Mouse (Mus musculus): ENCODE measurements at regions not wholly inside any gene's neighbourhood (a gene's known extent, or its start where the extent isn't known, plus 50 kb on each side); places are given as distances from the start of the nearest gene placed in this dataset.
"Not testable (repeated sequence)": the region's sequence is repeated elsewhere in the genome, so short reads cannot be mapped to it uniquely, and the experiment has no call there.

DNA sequence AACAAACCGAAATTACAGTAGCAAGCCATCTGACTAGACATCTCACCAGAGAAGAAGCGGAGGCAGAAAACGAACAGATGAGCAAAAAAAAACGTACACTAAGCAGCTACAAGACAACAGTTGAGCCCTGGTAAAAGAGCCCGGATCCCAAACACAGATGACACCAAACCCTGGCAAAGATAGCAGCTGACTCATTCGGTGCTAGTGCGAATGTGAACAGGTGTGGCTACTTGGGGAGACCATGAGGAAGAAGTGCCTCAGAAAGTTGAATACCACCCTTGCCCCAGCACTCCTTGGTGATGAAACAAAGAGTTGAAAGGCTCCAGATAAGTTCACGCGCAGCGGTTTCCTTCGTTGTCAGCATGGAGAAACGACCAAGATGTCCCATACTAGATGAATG, 139.8 kb upstream of the Spin1 start:
- H3K4me1 ChIP-seq (ENCODE audit: control insufficient read depth, insufficient read depth, low read length): no peaks in the 10 kb centered on the region
- H3K4me3 ChIP-seq (ENCODE audit: low read depth, low read length): no peak overlapping the region
- no peak overlapping the region for H3K27ac ChIP-seq (replicated peaks; ENCODE audit: low read depth, low read length)
- ATAC-seq (replicated peaks; ENCODE audit: insufficient number of reproducible peaks, low FRiP score, low TSS enrichment, low read depth) (no peak), DNase-seq (ENCODE audit: low spot score) (no peak)
- WGBS: 89% methylated on average over 12 of the region's 12 CpGs
- H3K9ac ChIP-seq (replicated peaks; ENCODE audit: low read length): no peak overlapping the region
- no peaks in the 10 kb centered on the region for H3K27me3 ChIP-seq (ENCODE audit: control insufficient read depth, insufficient read depth, low read length)
- no peak overlapping the region for H3K4me2 ChIP-seq (ENCODE audit: low read depth, low read length)
- H3K9me3 ChIP-seq (replicated peaks; ENCODE audit: control insufficient read depth, low read length): no peaks in the 10 kb centered on the region
- no peaks in the 10 kb centered on the region for H3K36me3 ChIP-seq (replicated peaks; ENCODE audit: control insufficient read depth, insufficient read depth, low read depth, low read length)

DNA sequence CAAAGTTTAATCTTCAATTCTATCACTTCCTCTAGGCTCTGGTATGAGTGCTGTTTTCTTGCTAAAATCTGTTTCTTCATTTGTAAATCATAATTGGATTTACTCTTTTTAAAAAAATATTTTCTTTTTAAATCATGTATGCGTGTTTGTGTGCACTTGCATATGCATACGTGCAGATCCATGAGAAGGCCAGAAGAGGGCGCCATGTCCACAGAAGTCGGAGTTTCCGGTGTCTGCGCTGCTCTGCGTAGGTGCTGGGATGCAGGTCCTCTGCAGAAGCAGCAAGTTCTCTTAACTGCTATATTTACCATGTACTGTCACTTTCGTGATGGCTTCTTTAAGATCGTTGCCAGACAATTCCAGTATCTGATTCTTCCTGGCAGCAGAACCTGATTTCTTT, 136.6 kb upstream of the Spin1 start:
- DNase-seq (ENCODE audit: low spot score) (no peak), ATAC-seq (replicated peaks; ENCODE audit: insufficient number of reproducible peaks, low FRiP score, low TSS enrichment, low read depth) (no peak)
- WGBS: 72% methylated on average over 9 of the region's 9 CpGs
- Histone ChIP-seq H3K9me3 (replicated peaks; ENCODE audit: control insufficient read depth, low read length) (no peaks in the 10 kb centered on the region), H3K4me2 (ENCODE audit: low read depth, low read length) (no peak overlapping the region), H3K36me3 (replicated peaks; ENCODE audit: control insufficient read depth, insufficient read depth, low read depth, low read length) (no peaks in the 10 kb centered on the region), H3K4me3 (ENCODE audit: low read depth, low read length) (no peak overlapping the region), H3K4me1 (ENCODE audit: control insufficient read depth, insufficient read depth, low read length) (no peaks in the 10 kb centered on the region), H3K27me3 (ENCODE audit: control insufficient read depth, insufficient read depth, low read length) (no peaks in the 10 kb centered on the region), H3K27ac (replicated peaks; ENCODE audit: low read depth, low read length) (no peak overlapping the region), H3K9ac (replicated peaks; ENCODE audit: low read length) (no peak overlapping the region)

DNA sequence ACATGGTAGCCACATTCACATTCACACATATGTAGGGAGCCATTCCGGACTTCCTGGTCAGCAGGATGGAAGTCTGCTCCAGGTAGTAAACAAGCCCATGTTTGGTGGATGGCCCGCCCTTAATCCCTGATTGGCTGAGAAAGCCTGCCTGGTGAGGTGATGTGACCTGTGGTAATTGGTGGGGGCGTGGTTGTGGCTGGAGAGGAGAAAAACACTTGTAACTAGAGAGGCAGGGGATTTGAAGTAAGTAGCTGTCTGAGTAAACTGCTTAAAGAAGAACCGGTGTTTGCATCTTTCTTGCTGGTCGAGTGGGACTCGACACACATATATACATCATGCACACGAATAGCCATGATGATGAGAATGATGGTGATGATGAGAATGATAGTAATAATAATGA, 135.6 kb upstream of the Spin1 start:
- 70% methylated on average over 7 of the region's 7 CpGs for WGBS
- H3K9me3 ChIP-seq (replicated peaks; ENCODE audit: control insufficient read depth, low read length); H3K27me3 ChIP-seq (ENCODE audit: control insufficient read depth, insufficient read depth, low read length): not testable (repeated sequence)

DNA sequence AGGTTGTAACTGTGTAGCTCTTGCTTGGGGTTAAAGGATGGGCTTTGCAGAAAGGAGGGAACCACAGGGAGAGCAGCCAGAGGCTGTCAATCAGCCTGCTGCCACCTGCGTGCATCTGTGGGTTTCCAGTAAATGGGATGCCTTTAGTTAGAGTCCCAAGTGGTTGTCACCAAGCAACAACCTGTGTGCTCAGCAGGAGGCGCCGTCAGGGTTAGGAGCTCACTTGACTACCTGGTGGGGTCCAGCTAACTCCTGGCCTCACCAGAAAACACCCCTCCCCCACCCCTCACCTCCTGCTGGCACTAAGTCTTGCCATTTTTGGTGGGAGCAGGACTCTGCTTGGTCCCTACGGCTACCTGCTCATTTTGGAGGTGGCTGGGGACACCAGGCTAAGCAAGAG, 135.0 kb upstream of the Spin1 start:
- H3K27ac ChIP-seq (replicated peaks; ENCODE audit: low read depth, low read length): no peak overlapping the region
- no peaks in the 10 kb centered on the region for H3K36me3 ChIP-seq (replicated peaks; ENCODE audit: control insufficient read depth, insufficient read depth, low read depth, low read length)
- ATAC-seq (replicated peaks; ENCODE audit: insufficient number of reproducible peaks, low FRiP score, low TSS enrichment, low read depth) (no peak), DNase-seq (ENCODE audit: low spot score) (no peak)
- H3K9ac ChIP-seq (replicated peaks; ENCODE audit: low read length): no peak overlapping the region
- H3K27me3 ChIP-seq (ENCODE audit: control insufficient read depth, insufficient read depth, low read length): no peaks in the 10 kb centered on the region
- no peak overlapping the region for H3K4me2 ChIP-seq (ENCODE audit: low read depth, low read length)
- H3K4me3 ChIP-seq (ENCODE audit: low read depth, low read length): no peak overlapping the region
- no peaks in the 10 kb centered on the region for H3K9me3 ChIP-seq (replicated peaks; ENCODE audit: control insufficient read depth, low read length)
- WGBS: 70% methylated on average over 4 of the region's 4 CpGs
- no peaks in the 10 kb centered on the region for H3K4me1 ChIP-seq (ENCODE audit: control insufficient read depth, insufficient read depth, low read length)

More for the DNA sequence above, 135.6 kb upstream of the Spin1 start:
- H3K4me1 ChIP-seq (ENCODE audit: control insufficient read depth, insufficient read depth, low read length); H3K9ac ChIP-seq (replicated peaks; ENCODE audit: low read length); H3K4me3 ChIP-seq (ENCODE audit: low read depth, low read length); H3K36me3 ChIP-seq (replicated peaks; ENCODE audit: control insufficient read depth, insufficient read depth, low read depth, low read length); ATAC-seq (replicated peaks; ENCODE audit: insufficient number of reproducible peaks, low FRiP score, low TSS enrichment, low read depth); H3K4me2 ChIP-seq (ENCODE audit: low read depth, low read length); DNase-seq (ENCODE audit: low spot score); H3K27ac ChIP-seq (replicated peaks; ENCODE audit: low read depth, low read length): not testable (repeated sequence)

DNA sequence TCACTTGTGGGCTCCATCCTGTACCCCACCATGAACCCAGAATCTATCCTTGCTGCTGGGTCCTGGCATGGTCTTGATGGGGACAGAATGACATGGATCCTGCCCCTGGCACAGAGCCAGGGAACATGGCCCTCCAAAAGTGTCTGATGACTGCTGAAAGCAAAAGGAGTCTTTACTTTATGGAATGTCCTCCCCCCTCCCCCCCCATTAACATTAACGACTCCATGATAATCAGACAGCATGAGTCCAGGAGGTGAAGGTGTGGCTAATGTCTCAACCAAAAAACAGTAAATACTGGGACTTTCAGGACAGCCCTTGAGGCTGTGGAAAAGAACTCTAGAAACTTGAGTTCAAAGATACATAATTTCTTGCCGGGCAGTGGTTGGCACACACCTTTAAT, 133.9 kb upstream of the Spin1 start:
- ATAC-seq (replicated peaks; ENCODE audit: insufficient number of reproducible peaks, low FRiP score, low TSS enrichment, low read depth): no peak
- Histone ChIP-seq H3K27me3 (ENCODE audit: control insufficient read depth, insufficient read depth, low read length) (no peaks in the 10 kb centered on the region), H3K36me3 (replicated peaks; ENCODE audit: control insufficient read depth, insufficient read depth, low read depth, low read length) (no peaks in the 10 kb centered on the region), H3K9ac (replicated peaks; ENCODE audit: low read length) (no peak overlapping the region), H3K4me1 (ENCODE audit: control insufficient read depth, insufficient read depth, low read length) (no peaks in the 10 kb centered on the region), H3K4me3 (ENCODE audit: low read depth, low read length) (no peak overlapping the region), H3K27ac (replicated peaks; ENCODE audit: low read depth, low read length) (no peak overlapping the region), H3K9me3 (replicated peaks; ENCODE audit: control insufficient read depth, low read length) (no peaks in the 10 kb centered on the region), H3K4me2 (ENCODE audit: low read depth, low read length) (no peak overlapping the region)
- WGBS: 88% methylated on average over 2 of the region's 2 CpGs
- no peak for DNase-seq (ENCODE audit: low spot score)

DNA sequence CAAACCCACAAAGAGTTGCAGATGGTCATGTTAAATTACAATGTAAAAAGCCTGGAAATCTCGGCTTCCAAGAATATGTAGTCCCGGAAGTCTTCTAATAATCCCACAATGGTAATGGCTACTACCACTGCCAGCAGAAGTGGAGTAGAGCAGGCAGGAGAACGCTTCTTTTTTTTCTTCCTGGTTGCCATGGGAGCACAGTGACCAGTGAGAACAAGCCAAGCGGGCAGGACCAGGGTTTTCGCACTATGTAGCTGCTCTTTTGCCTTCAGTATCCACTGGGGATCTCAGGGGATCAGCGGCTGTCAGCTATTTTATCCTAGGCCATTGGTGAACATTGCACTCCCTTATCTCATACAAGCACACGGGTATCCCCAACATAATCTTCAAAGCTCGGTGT, 127.3 kb upstream of the Spin1 start:
- H3K36me3 ChIP-seq (replicated peaks; ENCODE audit: control insufficient read depth, insufficient read depth, low read depth, low read length): no peaks in the 10 kb centered on the region
- ATAC-seq (replicated peaks; ENCODE audit: insufficient number of reproducible peaks, low FRiP score, low TSS enrichment, low read depth): no peak
- H3K4me1 ChIP-seq (ENCODE audit: control insufficient read depth, insufficient read depth, low read length): no peaks in the 10 kb centered on the region
- H3K9ac ChIP-seq (replicated peaks; ENCODE audit: low read length): no peak overlapping the region
- no peak overlapping the region for H3K27ac ChIP-seq (replicated peaks; ENCODE audit: low read depth, low read length)
- H3K27me3 ChIP-seq (ENCODE audit: control insufficient read depth, insufficient read depth, low read length): no peaks in the 10 kb centered on the region
- H3K4me3 ChIP-seq (ENCODE audit: low read depth, low read length): no peak overlapping the region
- no peaks in the 10 kb centered on the region for H3K9me3 ChIP-seq (replicated peaks; ENCODE audit: control insufficient read depth, low read length)
- DNase-seq (ENCODE audit: low spot score): no peak
- 81% methylated on average over 8 of the region's 8 CpGs for WGBS
- no peak overlapping the region for H3K4me2 ChIP-seq (ENCODE audit: low read depth, low read length)

DNA sequence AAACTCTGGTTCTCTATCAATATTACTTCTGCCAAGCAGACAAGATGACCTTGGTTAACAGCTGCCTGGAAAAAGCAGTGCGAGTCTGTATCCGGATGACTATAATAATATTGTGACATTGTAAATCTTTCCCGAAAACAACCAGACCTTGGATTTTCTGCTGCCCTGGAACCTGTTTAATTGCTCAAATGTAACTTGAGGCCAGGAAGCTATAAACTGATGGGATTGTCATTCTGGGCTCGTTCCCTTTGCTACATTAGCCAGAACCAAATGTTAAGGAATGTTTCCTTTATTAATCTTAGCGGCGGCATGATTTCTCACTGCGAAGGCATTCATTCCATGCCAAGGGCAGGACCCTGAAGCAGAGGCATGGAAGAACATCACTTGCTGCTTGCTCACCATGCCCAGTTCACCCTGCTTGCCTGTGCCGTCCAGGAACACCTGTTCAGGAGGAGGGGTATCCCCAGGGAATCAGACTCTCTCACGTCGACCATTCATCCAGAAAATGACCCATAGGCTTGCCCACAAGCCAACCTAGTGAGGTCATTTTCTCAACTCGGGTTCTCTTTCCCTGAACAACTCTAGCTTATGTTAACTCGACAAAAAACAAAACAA, 125.3 kb upstream of the Spin1 start:
- H3K9ac ChIP-seq (replicated peaks; ENCODE audit: low read length): no peak overlapping the region
- no peaks in the 10 kb centered on the region for H3K9me3 ChIP-seq (replicated peaks; ENCODE audit: control insufficient read depth, low read length)
- no peaks in the 10 kb centered on the region for H3K36me3 ChIP-seq (replicated peaks; ENCODE audit: control insufficient read depth, insufficient read depth, low read depth, low read length)
- no peak overlapping the region for H3K27ac ChIP-seq (replicated peaks; ENCODE audit: low read depth, low read length)
- ATAC-seq (replicated peaks; ENCODE audit: insufficient number of reproducible peaks, low FRiP score, low TSS enrichment, low read depth) (no peak), DNase-seq (ENCODE audit: low spot score) (peak; percentile 20)
- no peak overlapping the region for H3K4me2 ChIP-seq (ENCODE audit: low read depth, low read length)
- 62% methylated on average over 12 of the region's 12 CpGs for WGBS
- H3K27me3 ChIP-seq (ENCODE audit: control insufficient read depth, insufficient read depth, low read length): no peaks in the 10 kb centered on the region
- no peaks in the 10 kb centered on the region for H3K4me1 ChIP-seq (ENCODE audit: control insufficient read depth, insufficient read depth, low read length)
- no peak overlapping the region for H3K4me3 ChIP-seq (ENCODE audit: low read depth, low read length)

DNA sequence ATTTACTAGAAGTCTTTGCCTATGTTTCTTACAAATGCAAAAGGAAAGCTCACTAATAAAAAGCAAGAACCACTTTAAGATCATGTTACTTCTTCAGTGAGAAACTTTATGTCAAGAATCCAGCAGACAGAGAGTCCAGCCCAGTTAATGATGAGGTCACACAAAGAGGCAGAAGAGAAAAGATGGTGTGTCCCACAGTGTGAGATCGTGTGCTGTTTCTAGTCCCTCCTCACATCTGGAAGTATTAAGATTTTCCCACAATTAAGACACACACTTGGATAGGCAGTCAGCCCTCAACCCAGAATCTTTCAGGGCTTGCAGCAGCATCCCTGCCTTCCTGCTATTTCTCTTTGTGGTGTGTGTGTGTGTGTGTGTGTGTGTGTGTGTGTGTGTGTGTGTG, 118.7 kb upstream of the Spin1 start:
- H3K36me3 ChIP-seq (replicated peaks; ENCODE audit: control insufficient read depth, insufficient read depth, low read depth, low read length): no peaks in the 10 kb centered on the region
- no peak for DNase-seq (ENCODE audit: low spot score)

More for the DNA sequence above, 118.7 kb upstream of the Spin1 start:
- no peak overlapping the region for H3K27ac ChIP-seq (replicated peaks; ENCODE audit: low read depth, low read length)
- H3K9ac ChIP-seq (replicated peaks; ENCODE audit: low read length): no peak overlapping the region
- no peaks in the 10 kb centered on the region for H3K27me3 ChIP-seq (ENCODE audit: control insufficient read depth, insufficient read depth, low read length)
- no peaks in the 10 kb centered on the region for H3K4me1 ChIP-seq (ENCODE audit: control insufficient read depth, insufficient read depth, low read length)
- no peak overlapping the region for H3K4me3 ChIP-seq (ENCODE audit: low read depth, low read length)
- H3K4me2 ChIP-seq (ENCODE audit: low read depth, low read length): no peak overlapping the region
- ATAC-seq (replicated peaks; ENCODE audit: insufficient number of reproducible peaks, low FRiP score, low TSS enrichment, low read depth): no peak
- WGBS: 28% methylated on average over 1 of the region's 1 CpGs
- H3K9me3 ChIP-seq (replicated peaks; ENCODE audit: control insufficient read depth, low read length): no peaks in the 10 kb centered on the region
